Mouse (Mus musculus) cerebellum, adult 2 months (tissue): ENCODE measurements around the gene Ndufs7.

ENCODE experiments used
- CTCF ChIP-seq: fragments of 200-500 bp; IDR thresholded peaks from 2 replicates; pipeline ENCODE4 v1.5.1; 2011; ENCODE audit warnings: low read depth, mild to moderate bottlenecking, control low read depth, low read length, moderate library complexity, borderline replicate concordance; ENCODE audit not compliant: insufficient read depth
- POLR2A ChIP-seq: fragments of 200-500 bp; IDR thresholded peaks from 2 replicates; pipeline ENCODE4 v1.6.1; 2011; ENCODE audit warnings: low read length, control low read depth, borderline replicate concordance; ENCODE audit not compliant: insufficient read depth

GRCm38 (mm10) chr10:80259861-80260641 lies 11.1 kb downstream of the Ndufs7 start:
- TF ChIP-seq CTCF (no peak), POLR2A (peak; percentile 7; the same call in 1 of the 2 replicates)
